Mouse (Mus musculus): ENCODE measurements at regions not wholly inside any gene's neighbourhood (a gene's known extent, or its start where the extent isn't known, plus 50 kb on each side); places are given as distances from the start of the nearest gene placed in this dataset.

- ATAC-seq (ENCODE audit: low FRiP score, low TSS enrichment) = no peak
- WGBS = 90% methylated on average over 2 of the region's 2 CpGs
- no peaks in the 10 kb centered on the region for H3K27me3 ChIP-seq (ENCODE audit: insufficient read depth, low read length)
- H3K36me3 ChIP-seq (ENCODE audit: insufficient read depth, low read length) = no peaks in the 10 kb centered on the region
- no peak overlapping the region for H3K4me3 ChIP-seq (ENCODE audit: low read length)
- no peaks in the 10 kb centered on the region for H3K9me3 ChIP-seq (ENCODE audit: low read length)
- H3K4me1 ChIP-seq (ENCODE audit: insufficient read depth, low read length) = no peaks in the 10 kb centered on the region
- H3K9ac ChIP-seq (replicated peaks; ENCODE audit: low read length) = no peak overlapping the region
- H3K27ac ChIP-seq (ENCODE audit: low read length) = no peak overlapping the region
- no peak overlapping the region for H3K4me2 ChIP-seq (replicated peaks; ENCODE audit: low read depth, low read length)
These were observed 166.4 kb downstream of the Utp18 start for GRCm38 (mm10) chr11:93719141-93719540.

- 69% methylated on average over 4 of the region's 4 CpGs for WGBS
- H3K36me3 ChIP-seq (ENCODE audit: insufficient read depth, low read length) = no peaks in the 10 kb centered on the region
- H3K4me2 ChIP-seq (replicated peaks; ENCODE audit: low read depth, low read length) = no peak overlapping the region
- H3K9me3 ChIP-seq (ENCODE audit: low read length) = no peaks in the 10 kb centered on the region
- H3K4me1 ChIP-seq (ENCODE audit: insufficient read depth, low read length) = no peaks in the 10 kb centered on the region
- no peaks in the 10 kb centered on the region for H3K27me3 ChIP-seq (ENCODE audit: insufficient read depth, low read length)
- ATAC-seq (ENCODE audit: low FRiP score, low TSS enrichment) = peak; percentile 79
- no peak overlapping the region for H3K9ac ChIP-seq (replicated peaks; ENCODE audit: low read length)
- no peak overlapping the region for H3K27ac ChIP-seq (ENCODE audit: low read length)
- H3K4me3 ChIP-seq (ENCODE audit: low read length) = no peak overlapping the region
These were observed 175.9 kb downstream of the Utp18 start for GRCm38 (mm10) chr11:93709686-93710085.

GRCm38 (mm10) chr11:93696982-93697541 is 188.5 kb downstream of the Utp18 start:
- ATAC-seq (ENCODE audit: low FRiP score, low TSS enrichment) = no peak
- Histone ChIP-seq H3K9me3 (ENCODE audit: low read length) (no peaks in the 10 kb centered on the region), H3K9ac (replicated peaks; ENCODE audit: low read length) (no peak overlapping the region), H3K27me3 (ENCODE audit: insufficient read depth, low read length) (no peaks in the 10 kb centered on the region), H3K36me3 (ENCODE audit: insufficient read depth, low read length) (no peaks in the 10 kb centered on the region), H3K4me3 (ENCODE audit: low read length) (no peak overlapping the region), H3K4me2 (replicated peaks; ENCODE audit: low read depth, low read length) (no peak overlapping the region), H3K4me1 (ENCODE audit: insufficient read depth, low read length) (no peaks in the 10 kb centered on the region), H3K27ac (ENCODE audit: low read length) (no peak overlapping the region)
- 73% methylated on average over 8 of the region's 8 CpGs for WGBS

- Histone ChIP-seq H3K9me3 (ENCODE audit: low read length) (no peaks in the 10 kb centered on the region), H3K4me1 (ENCODE audit: insufficient read depth, low read length) (no peaks in the 10 kb centered on the region), H3K9ac (replicated peaks; ENCODE audit: low read length) (no peak overlapping the region), H3K36me3 (ENCODE audit: insufficient read depth, low read length) (no peaks in the 10 kb centered on the region), H3K4me3 (ENCODE audit: low read length) (no peak overlapping the region), H3K4me2 (replicated peaks; ENCODE audit: low read depth, low read length) (no peak overlapping the region), H3K27ac (ENCODE audit: low read length) (no peak overlapping the region), H3K27me3 (ENCODE audit: insufficient read depth, low read length) (no peaks in the 10 kb centered on the region)
- 68% methylated on average over 12 of the region's 12 CpGs for WGBS
- ATAC-seq (ENCODE audit: low FRiP score, low TSS enrichment) = no peak
These were observed 189.3 kb downstream of the Utp18 start for GRCm38 (mm10) chr11:93696096-93696890.

GRCm38 (mm10) chr11:93683691-93684090 is 201.9 kb downstream of the Utp18 start:
- WGBS = 77% methylated on average over 5 of the region's 5 CpGs
- H3K4me3 ChIP-seq (ENCODE audit: low read length) = no peak overlapping the region
- H3K9me3 ChIP-seq (ENCODE audit: low read length) = no peaks in the 10 kb centered on the region
- H3K36me3 ChIP-seq (ENCODE audit: insufficient read depth, low read length) = no peaks in the 10 kb centered on the region
- H3K27ac ChIP-seq (ENCODE audit: low read length) = no peak overlapping the region
- no peak overlapping the region for H3K4me2 ChIP-seq (replicated peaks; ENCODE audit: low read depth, low read length)
- ATAC-seq (ENCODE audit: low FRiP score, low TSS enrichment) = no peak
- no peaks in the 10 kb centered on the region for H3K27me3 ChIP-seq (ENCODE audit: insufficient read depth, low read length)
- H3K9ac ChIP-seq (replicated peaks; ENCODE audit: low read length) = no peak overlapping the region
- no peaks in the 10 kb centered on the region for H3K4me1 ChIP-seq (ENCODE audit: insufficient read depth, low read length)

- H3K36me3 ChIP-seq (ENCODE audit: insufficient read depth, low read length) = no peaks in the 10 kb centered on the region
- H3K27me3 ChIP-seq (ENCODE audit: insufficient read depth, low read length) = no peaks in the 10 kb centered on the region
- no peak overlapping the region for H3K27ac ChIP-seq (ENCODE audit: low read length)
- no peaks in the 10 kb centered on the region for H3K9me3 ChIP-seq (ENCODE audit: low read length)
- H3K4me1 ChIP-seq (ENCODE audit: insufficient read depth, low read length) = no peaks in the 10 kb centered on the region
- WGBS = 74% methylated on average over 5 of the region's 5 CpGs
- ATAC-seq (ENCODE audit: low FRiP score, low TSS enrichment) = no peak
- H3K4me3 ChIP-seq (ENCODE audit: low read length) = no peak overlapping the region
- H3K9ac ChIP-seq (replicated peaks; ENCODE audit: low read length) = no peak overlapping the region
- H3K4me2 ChIP-seq (replicated peaks; ENCODE audit: low read depth, low read length) = no peak overlapping the region
These were observed 209.3 kb downstream of the Utp18 start for GRCm38 (mm10) chr11:93676299-93676698.

- Histone ChIP-seq H3K4me3 (ENCODE audit: low read length) (no peak overlapping the region), H3K9ac (replicated peaks; ENCODE audit: low read length) (no peak overlapping the region), H3K4me2 (replicated peaks; ENCODE audit: low read depth, low read length) (no peak overlapping the region), H3K9me3 (ENCODE audit: low read length) (no peaks in the 10 kb centered on the region), H3K4me1 (ENCODE audit: insufficient read depth, low read length) (no peaks in the 10 kb centered on the region), H3K27ac (ENCODE audit: low read length) (no peak overlapping the region), H3K36me3 (ENCODE audit: insufficient read depth, low read length) (no peaks in the 10 kb centered on the region), H3K27me3 (ENCODE audit: insufficient read depth, low read length) (no peaks in the 10 kb centered on the region)
- WGBS = 74% methylated on average over 3 of the region's 3 CpGs
- ATAC-seq (ENCODE audit: low FRiP score, low TSS enrichment) = no peak
These were observed 213.5 kb downstream of the Utp18 start for GRCm38 (mm10) chr11:93672025-93672424.

- no peak overlapping the region for H3K27ac ChIP-seq (ENCODE audit: low read length)
- no peak for ATAC-seq (ENCODE audit: low FRiP score, low TSS enrichment)
- 45% methylated on average over 2 of the region's 2 CpGs for WGBS
These were observed 223.9 kb downstream of the Utp18 start for GRCm38 (mm10) chr11:93661657-93662056.

GRCm38 (mm10) chr11:93660379-93660778 is 225.2 kb downstream of the Utp18 start:
- H3K27ac ChIP-seq (ENCODE audit: low read length) = no peak overlapping the region
- H3K36me3 ChIP-seq (ENCODE audit: insufficient read depth, low read length) = no peaks in the 10 kb centered on the region
- ATAC-seq (ENCODE audit: low FRiP score, low TSS enrichment) = no peak
- no peak overlapping the region for H3K9ac ChIP-seq (replicated peaks; ENCODE audit: low read length)
- 86% methylated on average over 7 of the region's 7 CpGs for WGBS
- no peaks in the 10 kb centered on the region for H3K9me3 ChIP-seq (ENCODE audit: low read length)
- no peaks in the 10 kb centered on the region for H3K4me1 ChIP-seq (ENCODE audit: insufficient read depth, low read length)
- no peak overlapping the region for H3K4me3 ChIP-seq (ENCODE audit: low read length)
- H3K27me3 ChIP-seq (ENCODE audit: insufficient read depth, low read length) = no peaks in the 10 kb centered on the region
- no peak overlapping the region for H3K4me2 ChIP-seq (replicated peaks; ENCODE audit: low read depth, low read length)

More at GRCm38 (mm10) chr11:93661657-93662056, 223.9 kb downstream of the Utp18 start:
- H3K9ac ChIP-seq (replicated peaks; ENCODE audit: low read length) = no peak overlapping the region
- no peaks in the 10 kb centered on the region for H3K9me3 ChIP-seq (ENCODE audit: low read length)
- no peaks in the 10 kb centered on the region for H3K27me3 ChIP-seq (ENCODE audit: insufficient read depth, low read length)
- H3K4me3 ChIP-seq (ENCODE audit: low read length) = no peak overlapping the region
- H3K36me3 ChIP-seq (ENCODE audit: insufficient read depth, low read length) = no peaks in the 10 kb centered on the region
- no peak overlapping the region for H3K4me2 ChIP-seq (replicated peaks; ENCODE audit: low read depth, low read length)
- no peaks in the 10 kb centered on the region for H3K4me1 ChIP-seq (ENCODE audit: insufficient read depth, low read length)

GRCm38 (mm10) chr11:93658719-93659118 is 226.8 kb downstream of the Utp18 start:
- no peaks in the 10 kb centered on the region for H3K36me3 ChIP-seq (ENCODE audit: insufficient read depth, low read length)
- H3K4me2 ChIP-seq (replicated peaks; ENCODE audit: low read depth, low read length) = no peak overlapping the region
- no peak overlapping the region for H3K27ac ChIP-seq (ENCODE audit: low read length)
- WGBS = 67% methylated on average over 8 of the region's 8 CpGs
- H3K9me3 ChIP-seq (ENCODE audit: low read length) = no peaks in the 10 kb centered on the region
- no peaks in the 10 kb centered on the region for H3K27me3 ChIP-seq (ENCODE audit: insufficient read depth, low read length)
- no peaks in the 10 kb centered on the region for H3K4me1 ChIP-seq (ENCODE audit: insufficient read depth, low read length)
- ATAC-seq (ENCODE audit: low FRiP score, low TSS enrichment) = no peak
- H3K9ac ChIP-seq (replicated peaks; ENCODE audit: low read length) = no peak overlapping the region
- no peak overlapping the region for H3K4me3 ChIP-seq (ENCODE audit: low read length)
